Mouse (Mus musculus): ENCODE measurements around the gene Phf21a. TPM values are rescaled to one million over a fixed set of nuclear protein-coding genes. Genes with fewer than 3 reads are reported as not detected.

The Phf21a gene
- polyA plus RNA-seq, 1 experiment from 2014 or later, result 7.3 TPM

GRCm38 (mm10) chr2:92059481-92060220, 33.3 kb upstream of the Phf21a start:
- Histone ChIP-seq H3K9me3 (ENCODE audit: control insufficient read depth, low read length) (no peaks in the 10 kb centered on the region), H3K9ac (ENCODE audit: low read length) (peak overlapping the region; percentile 59), H3K27me3 (ENCODE audit: control insufficient read depth, insufficient read depth, low read length) (no peaks in the 10 kb centered on the region), H3K27ac (replicated peaks) (no peak overlapping the region), H3K4me2 (replicated peaks; ENCODE audit: low read depth) (peak overlapping the region; percentile 98), H3K4me1 (replicated peaks; ENCODE audit: control insufficient read depth, insufficient read depth) (peaks cover 3% of the 10 kb centered on the region; the same call in 1 of the 2 replicates), H3K4me3 (ENCODE audit: low read depth, low read length) (peak overlapping the region; percentile 51), H3K36me3 (ENCODE audit: control insufficient read depth, insufficient read depth, low read length) (no peaks in the 10 kb centered on the region)
- WGBS, result under 1% methylated on average over 61 of the region's 63 CpGs
- peak; percentile 62 for ATAC-seq (ENCODE audit: low FRiP score, low TSS enrichment)
- TF ChIP-seq EP300 (optimal IDR thresholded peaks at IDR 0.05) (no peak), CTCF (IDR thresholded peaks at IDR 0.05; ENCODE audit: low read depth) (no peak)
- DNase-seq (ENCODE audit: low spot score), result peak; percentile 63

DNA sequence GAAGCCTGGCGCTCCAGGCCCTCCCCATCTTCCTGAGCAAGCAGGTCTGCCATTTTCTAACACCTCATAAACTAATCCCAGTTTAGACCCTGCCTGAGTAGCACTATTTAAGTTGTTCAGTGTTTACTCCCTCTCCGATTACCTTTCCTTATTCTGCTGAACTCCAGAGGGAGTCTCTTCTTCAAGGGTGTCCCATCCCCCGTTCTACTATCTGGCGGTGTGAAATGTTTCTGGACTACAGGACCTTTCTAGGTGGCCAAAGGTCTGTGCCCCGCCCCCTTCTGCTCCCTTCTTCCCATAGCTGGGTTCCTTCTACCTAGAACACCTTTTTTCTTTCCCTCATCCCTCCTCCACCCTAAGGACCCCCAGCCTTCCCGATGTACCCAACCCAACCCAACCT, 32.6 kb upstream of the Phf21a start:
- no peak overlapping the region for H3K27ac ChIP-seq (replicated peaks)
- H3K4me2 ChIP-seq (replicated peaks; ENCODE audit: low read depth), result peak overlapping the region; percentile 98; the same call in 1 of the 2 replicates
- H3K27me3 ChIP-seq (ENCODE audit: control insufficient read depth, insufficient read depth, low read length), result no peaks in the 10 kb centered on the region
- no peaks in the 10 kb centered on the region for H3K9me3 ChIP-seq (ENCODE audit: control insufficient read depth, low read length)
- TF ChIP-seq CTCF (IDR thresholded peaks at IDR 0.05; ENCODE audit: low read depth) (no peak), EP300 (optimal IDR thresholded peaks at IDR 0.05) (no peak)
- ATAC-seq (ENCODE audit: low FRiP score, low TSS enrichment) (no peak), DNase-seq (ENCODE audit: low spot score) (no peak)
- 39% methylated on average over 6 of the region's 6 CpGs for WGBS
- H3K9ac ChIP-seq (ENCODE audit: low read length), result no peak overlapping the region
- no peaks in the 10 kb centered on the region for H3K36me3 ChIP-seq (ENCODE audit: control insufficient read depth, insufficient read depth, low read length)
- H3K4me1 ChIP-seq (replicated peaks; ENCODE audit: control insufficient read depth, insufficient read depth), result peaks cover 3% of the 10 kb centered on the region; the same call in 1 of the 2 replicates
- H3K4me3 ChIP-seq (ENCODE audit: low read depth, low read length), result peak overlapping the region; percentile 51; the same call in 1 of the 2 replicates

DNA sequence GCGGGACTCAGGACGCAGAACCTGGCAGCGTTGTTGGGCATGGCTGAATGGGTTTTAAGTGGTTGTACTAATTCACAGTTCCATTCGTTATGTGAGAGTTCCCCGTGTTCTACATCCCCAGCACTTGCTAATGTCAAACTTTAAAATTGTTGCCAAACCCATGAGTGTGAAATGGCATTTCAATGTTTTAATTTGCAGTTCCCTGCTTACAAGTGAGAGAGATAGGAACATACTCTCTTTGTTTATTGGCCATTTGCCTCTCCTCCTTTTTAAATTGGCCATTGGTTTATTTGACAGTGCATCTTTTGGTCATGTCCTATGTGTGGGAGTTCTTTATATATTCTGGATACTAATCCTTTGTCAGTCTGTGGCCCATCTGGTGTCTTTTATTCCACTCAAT, 31.6 kb upstream of the Phf21a start:
- H3K27ac ChIP-seq (replicated peaks), result no peak overlapping the region
- no peak overlapping the region for H3K4me3 ChIP-seq (ENCODE audit: low read depth, low read length)
- H3K36me3 ChIP-seq (ENCODE audit: control insufficient read depth, insufficient read depth, low read length), result no peaks in the 10 kb centered on the region
- no peak for TF ChIP-seq EP300 (optimal IDR thresholded peaks at IDR 0.05)
- no peak for TF ChIP-seq CTCF (IDR thresholded peaks at IDR 0.05; ENCODE audit: low read depth)
- ATAC-seq (ENCODE audit: low FRiP score, low TSS enrichment) (no peak), DNase-seq (ENCODE audit: low spot score) (no peak)
- no peaks in the 10 kb centered on the region for H3K9me3 ChIP-seq (ENCODE audit: control insufficient read depth, low read length)
- H3K9ac ChIP-seq (ENCODE audit: low read length), result no peak overlapping the region
- WGBS, result 79% methylated on average over 5 of the region's 5 CpGs
- H3K4me1 ChIP-seq (replicated peaks; ENCODE audit: control insufficient read depth, insufficient read depth), result peaks cover 3% of the 10 kb centered on the region; the same call in 1 of the 2 replicates
- no peak overlapping the region for H3K4me2 ChIP-seq (replicated peaks; ENCODE audit: low read depth)
- no peaks in the 10 kb centered on the region for H3K27me3 ChIP-seq (ENCODE audit: control insufficient read depth, insufficient read depth, low read length)

DNA sequence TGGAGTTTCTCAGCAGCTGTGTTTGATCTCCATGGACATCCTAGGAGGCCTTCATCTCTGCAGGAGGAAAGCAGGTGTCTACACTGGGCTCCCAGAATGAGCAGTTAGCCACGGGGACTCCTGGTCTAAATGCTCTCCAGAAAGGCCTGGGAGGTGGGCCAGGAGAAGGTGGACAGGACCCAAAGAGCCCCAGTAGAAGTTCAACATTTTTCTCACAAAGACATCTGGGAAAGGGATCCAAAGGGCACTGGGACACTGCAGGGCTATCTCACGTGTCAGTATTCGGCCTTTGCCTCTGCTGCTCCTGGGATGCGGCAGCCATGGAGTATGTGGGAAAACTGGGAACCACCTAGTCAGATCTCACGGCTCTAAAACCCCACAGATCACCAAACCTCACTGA, 29.8 kb upstream of the Phf21a start:
- H3K27me3 ChIP-seq (ENCODE audit: control insufficient read depth, insufficient read depth, low read length), result no peaks in the 10 kb centered on the region
- DNase-seq (ENCODE audit: low spot score), result no peak
- H3K9me3 ChIP-seq (ENCODE audit: control insufficient read depth, low read length), result no peaks in the 10 kb centered on the region
- no peak overlapping the region for H3K9ac ChIP-seq (ENCODE audit: low read length)
- H3K4me1 ChIP-seq (replicated peaks; ENCODE audit: control insufficient read depth, insufficient read depth), result peaks cover 3% of the 10 kb centered on the region; the same call in 1 of the 2 replicates
- WGBS, result 62% methylated on average over 5 of the region's 5 CpGs
- no peaks in the 10 kb centered on the region for H3K36me3 ChIP-seq (ENCODE audit: control insufficient read depth, insufficient read depth, low read length)
- H3K4me2 ChIP-seq (replicated peaks; ENCODE audit: low read depth), result no peak overlapping the region
- ATAC-seq (ENCODE audit: low FRiP score, low TSS enrichment), result no peak
- no peak overlapping the region for H3K27ac ChIP-seq (replicated peaks)
- no peak for TF ChIP-seq EP300 (optimal IDR thresholded peaks at IDR 0.05)
- TF ChIP-seq CTCF (IDR thresholded peaks at IDR 0.05; ENCODE audit: low read depth), result no peak
- no peak overlapping the region for H3K4me3 ChIP-seq (ENCODE audit: low read depth, low read length)

DNA sequence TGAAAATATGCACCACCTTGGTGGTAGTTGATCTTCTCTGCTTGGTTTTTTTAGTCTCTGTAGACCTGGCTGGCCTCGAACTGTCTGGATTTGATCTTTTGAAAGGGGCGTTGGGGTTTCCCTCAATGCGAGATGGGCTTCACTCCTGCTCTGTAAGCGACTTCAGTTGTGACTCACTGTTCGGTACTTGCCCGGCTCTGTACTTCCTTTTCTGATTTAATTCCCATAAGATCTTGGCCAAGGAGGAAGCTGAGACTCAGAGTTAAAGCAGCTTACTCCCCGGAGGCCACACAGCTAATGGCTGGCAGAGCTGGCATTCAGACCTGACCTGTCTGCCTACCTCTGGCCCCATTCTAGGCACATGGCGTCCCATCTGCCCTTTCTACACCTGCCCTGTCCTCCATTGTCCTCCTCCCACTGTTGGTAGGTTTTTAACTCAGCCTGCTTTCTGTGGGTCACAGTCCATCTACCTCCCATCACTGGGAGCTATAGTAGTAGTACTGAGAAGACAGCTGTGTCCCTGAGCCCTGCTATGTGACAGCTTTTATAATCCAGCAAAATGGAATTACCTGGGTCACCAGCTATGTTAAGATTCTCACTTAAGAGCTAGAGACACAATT, 27.5 kb upstream of the Phf21a start:
- DNase-seq (ENCODE audit: low spot score), result no peak
- Histone ChIP-seq H3K27me3 (ENCODE audit: control insufficient read depth, insufficient read depth, low read length) (no peaks in the 10 kb centered on the region), H3K9me3 (ENCODE audit: control insufficient read depth, low read length) (no peaks in the 10 kb centered on the region), H3K27ac (replicated peaks) (no peak overlapping the region), H3K4me3 (ENCODE audit: low read depth, low read length) (no peak overlapping the region), H3K4me2 (replicated peaks; ENCODE audit: low read depth) (no peak overlapping the region), H3K9ac (ENCODE audit: low read length) (no peak overlapping the region), H3K4me1 (replicated peaks; ENCODE audit: control insufficient read depth, insufficient read depth) (no peaks in the 10 kb centered on the region), H3K36me3 (ENCODE audit: control insufficient read depth, insufficient read depth, low read length) (no peaks in the 10 kb centered on the region)
- peak; percentile 50 for ATAC-seq (ENCODE audit: low FRiP score, low TSS enrichment)
- TF ChIP-seq EP300 (optimal IDR thresholded peaks at IDR 0.05) (no peak), CTCF (IDR thresholded peaks at IDR 0.05; ENCODE audit: low read depth) (no peak)
- 64% methylated on average over 8 of the region's 8 CpGs for WGBS

DNA sequence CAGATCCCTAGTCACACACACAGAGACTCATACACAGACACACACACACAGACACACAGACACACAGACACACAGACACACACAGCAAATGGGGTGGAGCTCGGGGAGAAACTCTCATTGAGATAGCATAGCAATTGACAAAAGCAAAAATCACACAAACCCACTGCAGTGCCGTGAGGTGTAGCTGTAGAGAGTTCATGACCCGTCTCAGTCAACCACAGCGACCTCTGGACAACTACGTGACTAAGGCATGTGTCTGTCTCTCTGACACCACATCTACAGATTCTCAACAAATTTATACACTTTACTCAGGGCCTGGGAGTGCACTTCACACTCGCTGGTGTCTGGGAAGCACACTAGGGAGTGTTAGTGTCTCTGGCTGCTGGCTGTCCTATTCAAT, 27.0 kb upstream of the Phf21a start:
- WGBS, result 56% methylated on average over 6 of the region's 6 CpGs
- no peaks in the 10 kb centered on the region for H3K9me3 ChIP-seq (ENCODE audit: control insufficient read depth, low read length)
- H3K36me3 ChIP-seq (ENCODE audit: control insufficient read depth, insufficient read depth, low read length), result no peaks in the 10 kb centered on the region
- H3K27ac ChIP-seq (replicated peaks), result no peak overlapping the region
- ATAC-seq (ENCODE audit: low FRiP score, low TSS enrichment) (no peak), DNase-seq (ENCODE audit: low spot score) (no peak)
- TF ChIP-seq EP300 (optimal IDR thresholded peaks at IDR 0.05) (no peak), CTCF (IDR thresholded peaks at IDR 0.05; ENCODE audit: low read depth) (no peak)
- H3K4me1 ChIP-seq (replicated peaks; ENCODE audit: control insufficient read depth, insufficient read depth), result no peaks in the 10 kb centered on the region
- no peaks in the 10 kb centered on the region for H3K27me3 ChIP-seq (ENCODE audit: control insufficient read depth, insufficient read depth, low read length)
- H3K4me2 ChIP-seq (replicated peaks; ENCODE audit: low read depth), result no peak overlapping the region
- no peak overlapping the region for H3K4me3 ChIP-seq (ENCODE audit: low read depth, low read length)
- H3K9ac ChIP-seq (ENCODE audit: low read length), result no peak overlapping the region

Measured in stomach, postnatal 0 days (tissue).